Mouse (Mus musculus) MEL (cell line): Measurements from ENCODE around the gene Gsk3a. TPM values are rescaled to one million over a fixed set of nuclear protein-coding genes. Genes with fewer than 3 reads are reported as not detected.
A peak's percentile ranks its signal among the peaks of the same experiment; 100 is the strongest.

Source experiments
- DNase-seq: peaks from one replicate; pipeline ENCODE4 v3.0.0; 2011; ENCODE audit warnings: low read depth, low spot score
- H3K27ac ChIP-seq: 2 replicates; pipeline ENCODE4 v1.5.1; 2012; ENCODE audit warnings: low read depth, mild to moderate bottlenecking, control low read depth, low read length, moderate library complexity; ENCODE audit not compliant: control insufficient read depth
- H3K27me3 ChIP-seq, 2 experiments: fragments of 150-350 bp in 1 of 2; sonication (generic) in 1 of 2; 2 replicates each; pipeline ENCODE4 v1.6.1; 2012; ENCODE audit warnings: low read length in 2 of 2, mild to moderate bottlenecking in 2 of 2, improper control_type of control experiment in 1 of 2, moderate library complexity in 1 of 2; ENCODE audit not compliant: insufficient read depth in 2 of 2, control insufficient read depth in 1 of 2
- H3K36me3 ChIP-seq, 2 experiments: 2 replicates each; pipeline ENCODE4 v1.6.1; 2012 to 2014; ENCODE audit warnings: low read length in 2 of 2, improper control_type of control experiment in 1 of 2, inconsistent platforms in 1 of 2, mild to moderate bottlenecking in 1 of 2; ENCODE audit not compliant: insufficient read depth in 2 of 2, control insufficient read depth in 1 of 2
- H3K4me1 ChIP-seq, 2 experiments: fragments of 150-350 bp in 1 of 2; sonication (generic) in 1 of 2; 2 replicates each; pipeline ENCODE4 v1.6.1; 2012; ENCODE audit warnings: low read length in 2 of 2, improper control_type of control experiment in 1 of 2, mild to moderate bottlenecking in 1 of 2; ENCODE audit not compliant: insufficient read depth in 2 of 2, control insufficient read depth in 1 of 2
- H3K4me3 ChIP-seq, 2 experiments: fragments of 150-350 bp in 1 of 2; sonication (generic) in 1 of 2; 2 replicates each; pipeline ENCODE4 v1.5.1; 2012; ENCODE audit warnings: low read depth in 2 of 2, low read length in 2 of 2, mild to moderate bottlenecking in 2 of 2, moderate library complexity in 2 of 2, control low read depth in 1 of 2, improper control_type of control experiment in 1 of 2; ENCODE audit not compliant: control insufficient read depth in 1 of 2, insufficient read depth in 1 of 2
- H3K79me2 ChIP-seq: 2 replicates; pipeline ENCODE4 v1.6.1; 2012; ENCODE audit warnings: mild to moderate bottlenecking, low read length, moderate library complexity; ENCODE audit not compliant: control insufficient read depth, poor library complexity, insufficient read depth
- H3K9ac ChIP-seq: 2 replicates; pipeline ENCODE4 v1.6.1; 2012; ENCODE audit warnings: low read depth, mild to moderate bottlenecking, control low read depth, low read length, moderate library complexity; ENCODE audit not compliant: control insufficient read depth, poor library complexity, severe bottlenecking
- H3K9me3 ChIP-seq: fragments of 150-350 bp; sonication (generic); replicated peaks from 2 replicates; pipeline ENCODE4 v1.6.1; 2012; ENCODE audit warnings: mild to moderate bottlenecking, low read length, improper control_type of control experiment, moderate library complexity; ENCODE audit not compliant: insufficient read depth
- BHLHE40 ChIP-seq: IDR thresholded peaks from 2 replicates; pipeline ENCODE4 v1.6.1; 2012; ENCODE audit warnings: low read depth, mild to moderate bottlenecking, inconsistent platforms, low read length, improper control_type of control experiment, borderline replicate concordance
- CHD1 ChIP-seq: IDR thresholded peaks from 2 replicates; pipeline ENCODE4 v1.6.1; 2012; ENCODE audit warnings: low read depth, mild to moderate bottlenecking, inconsistent platforms, low read length, improper control_type of control experiment
- CHD2 ChIP-seq: IDR thresholded peaks from 2 replicates; pipeline ENCODE4 v1.6.1; 2011; ENCODE audit warnings: low read length, improper control_type of control experiment
- EP300 ChIP-seq, 2 experiments: IDR thresholded peaks; 2 replicates each; pipeline ENCODE4 v1.6.1; 2011; ENCODE audit warnings: improper control_type of control experiment in 2 of 2, low read length in 2 of 2, low read depth in 1 of 2, mild to moderate bottlenecking in 1 of 2
- GABPA ChIP-seq: IDR thresholded peaks from 2 replicates; pipeline ENCODE4 v1.6.1; 2012; ENCODE audit warnings: low read depth, mild to moderate bottlenecking, inconsistent platforms, low read length, improper control_type of control experiment, moderate library complexity
- HCFC1 ChIP-seq: IDR thresholded peaks from 2 replicates; pipeline ENCODE4 v1.6.1; 2012; ENCODE audit warnings: low read depth, mild to moderate bottlenecking, inconsistent platforms, low read length, improper control_type of control experiment, moderate library complexity
- KAT2A ChIP-seq: conservative IDR thresholded peaks from 2 replicates; pipeline ENCODE4 v1.6.1; 2012; ENCODE audit warnings: low read depth, low read length, improper control_type of control experiment, inconsistent platforms
- MAFK ChIP-seq: IDR thresholded peaks from 2 replicates; pipeline ENCODE4 v1.6.1; 2011; ENCODE audit warnings: low read depth, mild to moderate bottlenecking, low read length, improper control_type of control experiment, borderline replicate concordance
- MAZ ChIP-seq: IDR thresholded peaks from 2 replicates; pipeline ENCODE4 v1.6.1; 2012; ENCODE audit warnings: low read depth, mild to moderate bottlenecking, inconsistent platforms, low read length, improper control_type of control experiment
- MEF2A ChIP-seq: IDR thresholded peaks from 2 replicates; pipeline ENCODE4 v1.6.1; 2014; ENCODE audit warnings: low read depth, mild to moderate bottlenecking, inconsistent platforms, low read length, improper control_type of control experiment; ENCODE audit not compliant: poor library complexity, insufficient replicate concordance, severe bottlenecking; ENCODE audit errors: extremely low read depth
- MXI1 ChIP-seq: IDR thresholded peaks from 2 replicates; pipeline ENCODE4 v1.6.1; 2011; ENCODE audit warnings: mild to moderate bottlenecking, low read depth, low read length, improper control_type of control experiment
- MYC ChIP-seq: IDR thresholded peaks from 2 replicates; pipeline ENCODE4 v1.6.1; 2011; ENCODE audit warnings: low read depth, mild to moderate bottlenecking, low read length, improper control_type of control experiment, moderate library complexity
- NELFE ChIP-seq: IDR thresholded peaks from 2 replicates; pipeline ENCODE4 v1.6.1; 2011; ENCODE audit warnings: low read depth, low read length, improper control_type of control experiment
- NRF1 ChIP-seq: IDR thresholded peaks from 2 replicates; pipeline ENCODE4 v1.6.1; 2014; ENCODE audit warnings: low read depth, mild to moderate bottlenecking, inconsistent platforms, low read length, improper control_type of control experiment, moderate library complexity; ENCODE audit not compliant: poor library complexity, insufficient read depth, severe bottlenecking
- POLR2A ChIP-seq, 2 experiments: IDR thresholded peaks; 2 replicates each; pipeline ENCODE4 v1.6.1; 2011 to 2012; ENCODE audit warnings: low read length in 2 of 2, mild to moderate bottlenecking in 2 of 2, control low read depth in 1 of 2, improper control_type of control experiment in 1 of 2, low read depth in 1 of 2, moderate library complexity in 1 of 2; ENCODE audit not compliant: control insufficient read depth in 1 of 2, insufficient read depth in 1 of 2, poor library complexity in 1 of 2
- POLR2AphosphoS5 ChIP-seq: IDR thresholded peaks from 2 replicates; pipeline ENCODE4 v1.6.1; 2012; ENCODE audit warnings: low read depth, borderline replicate concordance, mild to moderate bottlenecking, inconsistent platforms, low read length, moderate library complexity, mixed read lengths
- RCOR1 ChIP-seq: IDR thresholded peaks from 2 replicates; pipeline ENCODE4 v1.6.1; 2012; ENCODE audit warnings: low read depth, mild to moderate bottlenecking, inconsistent platforms, low read length, improper control_type of control experiment
- SIN3A ChIP-seq: IDR thresholded peaks from 2 replicates; pipeline ENCODE4 v1.6.1; 2012; ENCODE audit warnings: low read length, improper control_type of control experiment, inconsistent platforms
- TBP ChIP-seq: IDR thresholded peaks from 2 replicates; pipeline ENCODE4 v1.8.0; 2011; ENCODE audit warnings: low read depth, low read length, improper control_type of control experiment
- TCF12 ChIP-seq: IDR thresholded peaks from 2 replicates; pipeline ENCODE4 v1.6.1; 2014; ENCODE audit warnings: low read depth, mild to moderate bottlenecking, inconsistent platforms, low read length, improper control_type of control experiment, moderate library complexity
- USF1 ChIP-seq: IDR thresholded peaks from 2 replicates; pipeline ENCODE4 v1.6.1; 2014; ENCODE audit warnings: low read depth, mild to moderate bottlenecking, inconsistent platforms, low read length, improper control_type of control experiment, moderate library complexity
- USF2 ChIP-seq, 2 experiments: IDR thresholded peaks; 2 replicates each; pipeline ENCODE4 v1.6.1; 2011 to 2012; ENCODE audit warnings: improper control_type of control experiment in 2 of 2, low read length in 2 of 2, borderline replicate concordance in 1 of 2, inconsistent platforms in 1 of 2, low read depth in 1 of 2, mild to moderate bottlenecking in 1 of 2; ENCODE audit not compliant: insufficient read depth in 1 of 2
- ZKSCAN1 ChIP-seq: IDR thresholded peaks from 2 replicates; pipeline ENCODE4 v1.6.1; 2012; ENCODE audit warnings: low read depth, mild to moderate bottlenecking, inconsistent platforms, low read length, improper control_type of control experiment, moderate library complexity
- ZNF384 ChIP-seq: IDR thresholded peaks from 2 replicates; pipeline ENCODE4 v1.6.1; 2012; ENCODE audit warnings: low read depth, mild to moderate bottlenecking, inconsistent platforms, low read length, improper control_type of control experiment
- polyA plus RNA-seq, 2 experiments: library from polyadenylated mRNA; stranded (reverse) in 1 of 2; unstranded in 1 of 2; fragments of >175 nt in 1 of 2; fragments of >200 nt in 1 of 2; gene quantifications; 2 replicates each; pipeline versions ENCODE4 v1.2.1 to v1.2.4; 2012; ENCODE audit warnings: low replicate concordance in 2 of 2, low read depth in 1 of 2; ENCODE audit not compliant: insufficient read length in 2 of 2, insufficient read depth in 1 of 2, missing spikeins in 1 of 2
- total RNA-seq: library from RNA; depleted of rRNA; stranded (reverse); fragments of 300-350 nt; gene quantifications from 2 replicates; pipeline ENCODE4 v1.2.3, GENCODE M21; 2012

Gene Gsk3a
- total and polyA plus RNA-seq, 3 experiments = 59.8 to 149 (median 86.6) TPM

DNA sequence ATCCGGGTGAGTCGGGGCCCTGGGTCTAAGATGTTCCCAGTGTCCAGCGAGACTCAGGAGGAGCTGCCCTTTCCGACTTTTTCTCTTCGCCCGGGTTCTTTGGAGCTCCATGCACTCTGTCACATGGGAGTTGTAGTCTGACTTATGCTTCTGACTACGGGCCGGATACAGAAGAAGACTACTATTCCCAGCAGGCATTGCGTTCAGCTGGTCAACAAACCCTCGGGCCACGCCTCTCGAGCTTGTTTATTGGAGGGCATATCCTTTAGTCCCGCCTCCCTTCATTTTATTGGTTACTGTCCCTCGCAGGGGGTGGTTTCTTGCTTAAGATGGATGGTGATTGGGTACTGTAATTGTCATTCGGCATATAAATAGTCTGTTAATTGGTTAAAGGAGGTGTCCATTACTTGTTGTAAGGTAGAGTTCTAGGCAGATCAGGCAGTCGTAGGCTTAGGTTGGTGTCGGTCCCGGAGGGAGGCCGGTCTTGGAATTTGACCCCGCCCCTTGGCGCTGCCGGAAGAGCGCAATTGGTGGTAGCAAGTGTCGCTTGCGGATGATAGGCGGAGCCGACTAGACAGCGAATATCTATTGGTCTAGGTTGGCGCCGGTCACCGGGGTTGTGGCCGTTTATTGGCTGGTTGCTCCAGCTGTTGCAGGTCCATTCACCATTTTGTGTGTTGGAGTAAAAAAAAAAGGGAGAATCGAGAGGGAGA, 30.3 kb upstream of the Gsk3a start:
- peak overlapping the region; percentile 66 to 85 for H3K4me3 ChIP-seq
- H3K9ac ChIP-seq = peak overlapping the region; percentile 95
- peaks cover 0 to 23% of the 10 kb centered on the region in 2 experiments; a peak in 2 of 4 replicates for H3K36me3 ChIP-seq
- no peaks in the 10 kb centered on the region for H3K9me3 ChIP-seq
- DNase-seq = peak; percentile 100
- no peaks in the 10 kb centered on the region for H3K27me3 ChIP-seq
- H3K79me2 ChIP-seq = peaks cover 25% of the 10 kb centered on the region
- H3K4me1 ChIP-seq = peaks cover 7 to 33% of the 10 kb centered on the region in 2 experiments; a peak in 3 of 4 replicates
- TF ChIP-seq MXI1 (no peak), BHLHE40 (no peak), MYC (0 out of 2 replicates have a peak, but pooled peaks have one; percentile 16), GABPA (no peak), EP300 (IDR thresholded peaks at IDR 0.05; ENCODE audit: low read depth in 1 of 2, low read length in 2 of 2) (no peak), SIN3A (peak; percentile 43), MEF2A (no peak), CHD2 (peak; percentile 93), HCFC1 (peak; percentile 97), TBP (peak; percentile 86), USF2 (IDR thresholded peaks at IDR 0.05; ENCODE audit: borderline replicate concordance in 1 of 2, insufficient read depth in 1 of 2, low read depth in 1 of 2, low read length in 2 of 2) (no peak), TCF12 (no peak; the same call in 1 of the 2 replicates), POLR2A (IDR thresholded peaks at IDR 0.05; ENCODE audit: control insufficient read depth in 1 of 2, insufficient read depth in 1 of 2, low read depth in 1 of 2, low read length in 2 of 2, poor library complexity in 1 of 2) (peak in 1 of 2 experiments; percentile 53; a peak in 1 of 4 replicates), ZNF384 (peak; percentile 96), CHD1 (no peak), ZKSCAN1 (no peak), KAT2A (peak; percentile 88), NELFE (no peak), MAFK (no peak), USF1 (0 out of 2 replicates have a peak, but pooled peaks have one; percentile 1), NRF1 (peak; percentile 16; the same call in 1 of the 2 replicates), MAZ (no peak), POLR2AphosphoS5 (no peak), RCOR1 (no peak)
- peak overlapping the region; percentile 95 for H3K27ac ChIP-seq
